Comparison of ENCODE assay signal across 39 mouse cellular contexts in the genomic region with DNA sequence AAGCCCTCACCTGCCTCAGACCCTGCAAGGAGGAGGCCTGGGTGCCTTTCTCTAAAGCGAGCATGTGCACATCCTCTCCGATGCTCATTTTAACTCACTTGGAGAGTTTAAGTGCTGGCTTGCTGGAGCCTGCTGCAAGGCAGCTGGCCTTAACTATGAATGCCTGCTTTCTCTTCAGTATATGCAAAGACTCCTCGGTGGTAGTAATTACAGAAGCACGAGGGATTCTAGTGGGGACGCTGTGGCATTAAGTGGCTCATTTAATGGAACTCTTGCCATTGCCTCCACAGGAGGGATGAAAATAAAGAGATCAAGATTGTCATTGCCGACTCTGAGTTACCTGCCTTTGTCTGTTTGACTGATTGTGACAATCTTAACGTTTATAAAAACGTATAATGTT. TPM values are rescaled to one million over a fixed set of nuclear protein-coding genes. Genes with fewer than 3 reads are reported as not detected.
"Had no signal": no experiment of that assay in that cellular context is flagged by ENCODE, and none has a peak within 500 bp of the region (broad histone marks: within the 10 kb centered on the region; RNA-seq: fewer than 3 reads in every experiment).

No protein-coding gene starts in this region.

- H3K9me3 ChIP-seq: heart, embryonic 13.5 days; heart, embryonic 15.5 days; hindbrain, embryonic 10.5 days; hindbrain, embryonic 12.5 days; hindbrain, embryonic 15.5 days; intestine, embryonic 15.5 days; limb, embryonic 10.5 days; limb, embryonic 12.5 days; liver, embryonic 13.5 days; liver, embryonic 15.5 days had no signal

- H3K4me3 ChIP-seq: gastrocnemius, adult 2 months; heart, adult 2 months; heart, embryonic 13.5 days; heart, embryonic 15.5 days; hindbrain, embryonic 10.5 days; hindbrain, embryonic 12.5 days; hindbrain, embryonic 15.5 days; intestine, embryonic 15.5 days; layer of hippocampus, adult 2 months; left cerebral cortex, adult 2 months; limb, embryonic 10.5 days; limb, embryonic 12.5 days; liver, embryonic 13.5 days; liver, embryonic 15.5 days had no signal

- H3K27ac ChIP-seq: gastrocnemius, adult 2 months; heart, adult 2 months; heart, embryonic 13.5 days; heart, embryonic 15.5 days; hindbrain, embryonic 10.5 days; hindbrain, embryonic 12.5 days; hindbrain, embryonic 15.5 days; intestine, embryonic 15.5 days; layer of hippocampus, adult 2 months; left cerebral cortex, adult 2 months; limb, embryonic 10.5 days; limb, embryonic 12.5 days; liver, embryonic 13.5 days; liver, embryonic 15.5 days had no signal

- H3K27me3 ChIP-seq: hindbrain, embryonic 15.5 days; intestine, embryonic 15.5 days; liver, embryonic 13.5 days had no signal

- H3K9ac ChIP-seq: heart, embryonic 13.5 days; heart, embryonic 15.5 days; hindbrain, embryonic 12.5 days; hindbrain, embryonic 15.5 days; intestine, embryonic 15.5 days; limb, embryonic 12.5 days; liver, embryonic 13.5 days; liver, embryonic 15.5 days; liver, postnatal 0 days had no signal

- H3K4me2 ChIP-seq: heart, embryonic 11.5 days; heart, embryonic 13.5 days; heart, embryonic 15.5 days; hindbrain, embryonic 12.5 days; hindbrain, embryonic 15.5 days; intestine, embryonic 15.5 days; limb, embryonic 12.5 days; liver, embryonic 11.5 days; liver, embryonic 13.5 days; liver, embryonic 15.5 days had no signal

- ATAC-seq: inflammation-experienced regulatory T-cells, adult 6 months; intestine, embryonic 15.5 days; intestine, postnatal 0 days; liver, postnatal 0 days had no signal

- H3K36me3 ChIP-seq: heart, embryonic 13.5 days; heart, embryonic 15.5 days; hindbrain, embryonic 10.5 days; hindbrain, embryonic 12.5 days; hindbrain, embryonic 15.5 days; intestine, embryonic 15.5 days; limb, embryonic 10.5 days; limb, embryonic 12.5 days; liver, embryonic 13.5 days; liver, embryonic 15.5 days had no signal

- DNase-seq: gastrocnemius, adult 2 months; gastrocnemius, postnatal 10 days; gastrocnemius, postnatal 25 days; heart, adult 2 months; heart, postnatal 14 days; heart, postnatal 4 days; kidney, adult 18-20 months; kidney, adult 8-10 months; kidney, postnatal 10 days; kidney, postnatal 25 days; kidney, postnatal 4 days; liver; liver, embryonic 13.5 days; liver, postnatal 0 days had no signal

- H3K4me1 ChIP-seq: hindbrain, embryonic 15.5 days; intestine, embryonic 15.5 days; liver, embryonic 13.5 days; liver, embryonic 15.5 days had no signal

RNA-seq across cellular contexts. Expression of a gene that starts 59.7 kb away (rescaled TPM):
- total RNA-seq: gastrocnemius, adult 2 months; gastrocnemius, postnatal 10 days; gastrocnemius, postnatal 25 days; gastrocnemius, postnatal 4 days; granulocyte monocyte progenitor cell, adult 5-6 weeks; heart, adult 2 months; heart, postnatal 14 days; heart, postnatal 4 days; layer of hippocampus, adult 2 months; layer of hippocampus, postnatal 10 days; layer of hippocampus, postnatal 25 days; left cerebral cortex, adult 2 months; left cerebral cortex, postnatal 14 days; left cerebral cortex, postnatal 36 days had no signal
- polyA plus RNA-seq: heart, adult 2 months; heart, embryonic 11.5 days; heart, embryonic 13.5 days; heart, embryonic 15.5 days; heart, postnatal 0 days; hindbrain, embryonic 10.5 days; hindbrain, embryonic 12.5 days; hindbrain, embryonic 15.5 days; intestine, embryonic 15.5 days; intestine, postnatal 0 days; kidney, embryonic 14.5 days; kidney, embryonic 16.5 days; limb, embryonic 10.5 days; limb, embryonic 12.5 days; limb, embryonic 14.5 days; liver, embryonic 11.5 days; liver, embryonic 13.5 days; liver, embryonic 15.5 days; liver, postnatal 0 days had no signal
